Mouse (Mus musculus) brain, adult 2 months (tissue): ENCODE results near the gene Ccm2l.
A peak's percentile ranks its signal among the peaks of the same experiment; 100 is the strongest.

ENCODE experiments used
- DNase-seq: peaks from one replicate; pipeline ENCODE4 v3.0.0; 2011; ENCODE audit warnings: low read depth, low spot score

The Ccm2l gene

GRCm38 (mm10) chr2:153090551-153091165, 24.9 kb downstream of the Ccm2l start:
- peak; percentile 29 for DNase-seq

GRCm38 (mm10) chr2:153107046-153107766, 41.5 kb downstream of the Ccm2l start:
- peak; percentile 8 for DNase-seq

GRCm38 (mm10) chr2:153107802-153108201, 42.0 kb downstream of the Ccm2l start:
- DNase-seq: no peak

GRCm38 (mm10) chr2:153108313-153109264, 42.8 kb downstream of the Ccm2l start, which contains the start of gene Hck:
Gene Hck (plus strand): TSS chr2:153108468.
- peak; percentile 29 for DNase-seq

GRCm38 (mm10) chr2:153109596-153109995, 43.8 kb downstream of the Ccm2l start:
- no peak for DNase-seq

- no peak for DNase-seq
Measured at GRCm38 (mm10) chr2:153111298-153111697, 45.5 kb downstream of the Ccm2l start.

GRCm38 (mm10) chr2:153115679-153116081, 49.9 kb downstream of the Ccm2l start:
- DNase-seq: peak; percentile 12

GRCm38 (mm10) chr2:153117051-153117486, 51.3 kb downstream of the Ccm2l start:
- peak; percentile 43 for DNase-seq

GRCm38 (mm10) chr2:153119488-153119887, 53.7 kb downstream of the Ccm2l start:
- DNase-seq: no peak

- no peak for DNase-seq
Measured at GRCm38 (mm10) chr2:153120126-153120525, 54.4 kb downstream of the Ccm2l start.

GRCm38 (mm10) chr2:153121821-153122615, 56.3 kb downstream of the Ccm2l start:
- DNase-seq: no peak

GRCm38 (mm10) chr2:153122701-153123100, 56.9 kb downstream of the Ccm2l start:
- peak; percentile 27 for DNase-seq

GRCm38 (mm10) chr2:153125875-153126274, 60.1 kb downstream of the Ccm2l start:
- DNase-seq: no peak

GRCm38 (mm10) chr2:153131019-153131418, 65.3 kb downstream of the Ccm2l start:
- no peak for DNase-seq
